ENCODE assay signal across 24 mouse cellular contexts in the genomic region with DNA sequence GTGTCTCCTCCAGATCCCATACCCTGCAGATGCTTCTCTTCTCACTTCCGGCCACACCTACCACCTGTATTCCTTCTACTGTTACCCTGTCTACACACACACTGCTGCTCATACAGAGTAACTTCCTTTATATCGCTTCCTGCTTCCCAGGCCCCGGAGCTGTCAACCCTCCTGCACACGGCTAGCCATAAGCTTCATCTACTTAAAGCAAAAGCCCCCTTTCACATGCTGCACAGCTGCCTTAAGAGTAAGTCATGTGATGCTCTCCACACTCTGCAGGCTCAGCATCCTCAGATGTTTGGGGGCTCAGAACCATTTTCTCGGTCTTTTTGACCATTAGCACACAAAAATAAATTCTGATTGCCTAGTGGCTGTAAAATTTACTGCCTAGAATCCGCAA.
DNase-seq lines count a peak whose midpoint lies in the region; ATAC-seq lines count a peak whose summit lies in the region.
"Had no signal": no experiment of that assay in that cellular context is flagged by ENCODE, and none has a peak within 500 bp of the region (broad histone marks: within the 10 kb centered on the region; RNA-seq: fewer than 3 reads in every experiment).

No protein-coding gene starts in this region.

- no peak for ATAC-seq in hindbrain, embryonic 13.5 days (ENCODE audit: low FRiP score)
- ATAC-seq in hindbrain, embryonic 14.5 days (ENCODE audit: low FRiP score), result no peak
- ATAC-seq in neural tube, embryonic 13.5 days (ENCODE audit: low read depth), result peak; percentile 67; the same call in 1 of the 2 replicates
- 0 out of 2 replicates have a peak, but pooled peaks have one; percentile 55 for ATAC-seq in neural tube, embryonic 15.5 days (ENCODE audit: low FRiP score)
- ATAC-seq: activated CD4-positive, CD25-positive, alpha-beta regulatory T cell, adult 4 months; CD4-positive, CD25-positive, alpha-beta regulatory T cell, adult 4 months; forebrain, embryonic 14.5 days; Patski had no signal

- 84% methylated on average over 6 of the region's 6 CpGs for WGBS in hindbrain, embryonic 13.5 days
- WGBS in hindbrain, embryonic 14.5 days, result 83% methylated on average over 6 of the region's 6 CpGs
- WGBS in neural tube, embryonic 13.5 days, result 68% methylated on average over 6 of the region's 6 CpGs
- WGBS in neural tube, embryonic 15.5 days, result 60% methylated on average over 6 of the region's 6 CpGs

- H3K4me3 ChIP-seq in hindbrain, embryonic 13.5 days, result no peak overlapping the region
- no peak overlapping the region for H3K4me3 ChIP-seq in hindbrain, embryonic 14.5 days (replicated peaks; ENCODE audit: low read length)
- no peak overlapping the region for H3K4me3 ChIP-seq in neural tube, embryonic 13.5 days
- no peak overlapping the region for H3K4me3 ChIP-seq in neural tube, embryonic 15.5 days (replicated peaks)
- H3K4me3 ChIP-seq: embryonic facial prominence, embryonic 10.5 days; embryonic facial prominence, embryonic 12.5 days had no signal

- H3K27me3 ChIP-seq in hindbrain, embryonic 13.5 days, result no peaks in the 10 kb centered on the region
- no peaks in the 10 kb centered on the region for H3K27me3 ChIP-seq in hindbrain, embryonic 14.5 days (ENCODE audit: control insufficient read depth, insufficient read depth, low read length)
- H3K27me3 ChIP-seq in neural tube, embryonic 13.5 days, result no peaks in the 10 kb centered on the region
- H3K27me3 ChIP-seq in neural tube, embryonic 15.5 days (replicated peaks), result no peaks in the 10 kb centered on the region
- H3K27me3 ChIP-seq: CH12.LX; embryonic facial prominence, embryonic 12.5 days; Patski had no signal

- H3K9me3 ChIP-seq in hindbrain, embryonic 13.5 days, result no peaks in the 10 kb centered on the region
- H3K9me3 ChIP-seq in hindbrain, embryonic 14.5 days (ENCODE audit: control insufficient read depth, low read length), result no peaks in the 10 kb centered on the region
- no peaks in the 10 kb centered on the region for H3K9me3 ChIP-seq in neural tube, embryonic 13.5 days
- no peaks in the 10 kb centered on the region for H3K9me3 ChIP-seq in neural tube, embryonic 15.5 days (replicated peaks)
- H3K9me3 ChIP-seq: embryonic facial prominence, embryonic 10.5 days; embryonic facial prominence, embryonic 12.5 days had no signal

- H3K27ac ChIP-seq in hindbrain, embryonic 13.5 days, result peak overlapping the region; percentile 69; the same call in 1 of the 2 replicates
- H3K27ac ChIP-seq in hindbrain, embryonic 14.5 days, result no peak overlapping the region
- H3K27ac ChIP-seq in neural tube, embryonic 13.5 days (replicated peaks), result peak overlapping the region; percentile 67; the same call in 1 of the 2 replicates
- peak overlapping the region; percentile 30; the same call in 1 of the 2 replicates for H3K27ac ChIP-seq in neural tube, embryonic 15.5 days (replicated peaks)
- H3K27ac ChIP-seq: embryonic facial prominence, embryonic 10.5 days; embryonic facial prominence, embryonic 12.5 days had no signal

- no peak overlapping the region for H3K9ac ChIP-seq in hindbrain, embryonic 13.5 days
- no peak overlapping the region for H3K9ac ChIP-seq in hindbrain, embryonic 14.5 days
- H3K9ac ChIP-seq in neural tube, embryonic 13.5 days, result no peak overlapping the region
- no peak overlapping the region for H3K9ac ChIP-seq in neural tube, embryonic 15.5 days (replicated peaks)
- H3K9ac ChIP-seq: embryonic facial prominence, embryonic 12.5 days had no signal

- H3K4me2 ChIP-seq in hindbrain, embryonic 13.5 days, result no peak overlapping the region
- H3K4me2 ChIP-seq in hindbrain, embryonic 14.5 days (replicated peaks), result no peak overlapping the region
- H3K4me2 ChIP-seq in neural tube, embryonic 13.5 days, result no peak overlapping the region
- no peak overlapping the region for H3K4me2 ChIP-seq in neural tube, embryonic 15.5 days
- H3K4me2 ChIP-seq: embryonic facial prominence, embryonic 12.5 days had no signal

- intact Hi-C loops in heart, postnatal 14 days (cut with DNase I), result no loop called here

- DNase-seq in heart, adult 11 months, result peak; percentile 53
- DNase-seq in heart, postnatal 14 days, result no peak
- no peak for DNase-seq in hindbrain, embryonic 14.5 days (ENCODE audit: low spot score)
- no peak for DNase-seq in spleen, postnatal 4 days (ENCODE audit: low spot score in 2 of 2)
- DNase-seq: adrenal gland, adult 8-10 months; adrenal gland, postnatal 14 days; adrenal gland, postnatal 36 days; B cell, adult 2 months; cerebellum, adult 11-12 months; cerebellum, adult 2 months; cerebellum, adult 9-10 months; cerebellum, postnatal 10 days; cerebellum, postnatal 25 days had no signal

- H3K4me1 ChIP-seq in hindbrain, embryonic 13.5 days (replicated peaks), result peaks cover 30% of the 10 kb centered on the region
- H3K4me1 ChIP-seq in hindbrain, embryonic 14.5 days (replicated peaks; ENCODE audit: control insufficient read depth, insufficient read depth, low read length), result peaks cover 16% of the 10 kb centered on the region
- H3K4me1 ChIP-seq in neural tube, embryonic 13.5 days (replicated peaks), result peaks cover 31% of the 10 kb centered on the region
- peaks cover 28% of the 10 kb centered on the region for H3K4me1 ChIP-seq in neural tube, embryonic 15.5 days

- H3K36me3 ChIP-seq in hindbrain, embryonic 13.5 days, result no peaks in the 10 kb centered on the region
- H3K36me3 ChIP-seq in hindbrain, embryonic 14.5 days (replicated peaks; ENCODE audit: control insufficient read depth, insufficient read depth), result no peaks in the 10 kb centered on the region
- H3K36me3 ChIP-seq in neural tube, embryonic 13.5 days, result no peaks in the 10 kb centered on the region
- H3K36me3 ChIP-seq in neural tube, embryonic 15.5 days, result no peaks in the 10 kb centered on the region
- H3K36me3 ChIP-seq: embryonic facial prominence, embryonic 10.5 days; embryonic facial prominence, embryonic 12.5 days; G1E had no signal

Comparison
In these comparisons a context has a peak if more than half of its experiments do, and no peak if none do; other contexts are left out.
1. ATAC-seq: peak in neural tube, embryonic 13.5 days (single experiment) and neural tube, embryonic 15.5 days (single experiment); none in hindbrain, embryonic 13.5 days (single experiment) and hindbrain, embryonic 14.5 days (single experiment).